Mouse (Mus musculus): ENCODE data around the gene Olfr447.
A peak's percentile ranks its signal among the peaks of the same experiment; 100 is the strongest.

The Olfr447 gene

DNA sequence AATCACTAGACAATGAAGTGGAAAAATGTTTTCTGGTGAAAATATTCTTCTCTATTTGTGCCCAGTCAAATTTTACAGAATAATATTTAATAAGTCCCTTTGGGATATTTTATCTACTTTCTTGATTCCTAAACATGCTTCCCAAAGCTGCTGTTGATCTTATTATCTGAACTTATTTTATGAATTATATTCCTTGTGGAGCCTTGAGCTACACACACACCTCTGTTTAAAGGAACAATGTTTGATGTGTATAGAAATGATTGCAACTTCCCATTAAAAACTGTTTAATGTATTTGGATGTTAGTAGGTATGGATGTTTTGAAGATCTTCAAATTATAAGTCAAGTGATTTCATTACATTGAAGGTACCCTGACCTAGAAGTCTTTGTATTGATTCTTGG lies at the start of gene Olfr447:
TSS of gene Olfr447 (plus strand) at position 301 of the 400 bp plus-strand sequence.
- no peak for DNase-seq

DNA sequence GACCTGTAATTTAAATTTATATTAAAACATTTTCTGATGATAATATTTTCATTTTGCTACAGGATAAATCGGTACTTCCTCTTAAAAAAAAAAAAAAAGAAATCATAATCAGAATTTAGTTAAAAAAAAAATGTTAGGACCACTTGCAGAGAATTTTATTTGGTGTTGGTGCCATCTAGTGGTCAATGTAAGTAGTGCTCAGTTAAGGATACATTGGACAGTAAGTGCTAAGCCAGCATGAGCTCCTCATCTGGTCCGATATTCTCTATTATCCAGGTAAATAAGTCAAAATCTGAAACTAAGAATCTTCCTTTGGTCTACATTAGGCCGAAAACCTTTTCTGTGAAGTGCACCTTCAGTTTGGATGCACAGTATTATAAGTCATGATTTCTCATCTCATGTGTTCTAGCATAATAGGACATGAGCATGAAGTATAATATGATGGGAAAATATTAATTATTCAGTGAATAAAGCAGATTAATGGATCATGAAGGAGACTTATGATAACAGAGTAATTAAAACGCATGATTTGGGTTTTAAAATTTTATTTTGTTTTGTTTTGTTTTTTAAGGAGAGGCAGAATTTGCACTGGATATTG lies 48.4 kb upstream of the Olfr447 start:
- DNase-seq: peak in 1 of 2 experiments; percentile 53

DNA sequence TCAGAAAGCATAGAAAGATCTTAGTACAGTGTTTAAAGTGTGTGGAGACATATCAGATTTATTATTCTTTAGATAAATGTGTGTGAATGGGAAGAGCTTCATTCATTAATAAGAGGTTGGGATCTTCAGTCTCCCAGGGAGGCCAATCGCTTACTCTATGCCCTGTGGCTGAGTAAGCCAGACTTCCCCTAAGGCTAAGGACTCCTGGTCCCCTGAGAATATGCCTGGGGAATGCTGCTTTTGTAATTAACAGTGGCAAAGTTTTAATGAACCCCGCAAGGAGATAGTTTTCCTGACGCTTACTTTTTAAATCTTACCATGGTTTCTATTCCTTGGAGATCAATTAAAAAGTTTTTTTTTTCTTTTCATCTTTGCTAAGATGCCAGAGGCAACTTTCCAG lies 39.0 kb upstream of the Olfr447 start:
- DNase-seq: no peak

DNA sequence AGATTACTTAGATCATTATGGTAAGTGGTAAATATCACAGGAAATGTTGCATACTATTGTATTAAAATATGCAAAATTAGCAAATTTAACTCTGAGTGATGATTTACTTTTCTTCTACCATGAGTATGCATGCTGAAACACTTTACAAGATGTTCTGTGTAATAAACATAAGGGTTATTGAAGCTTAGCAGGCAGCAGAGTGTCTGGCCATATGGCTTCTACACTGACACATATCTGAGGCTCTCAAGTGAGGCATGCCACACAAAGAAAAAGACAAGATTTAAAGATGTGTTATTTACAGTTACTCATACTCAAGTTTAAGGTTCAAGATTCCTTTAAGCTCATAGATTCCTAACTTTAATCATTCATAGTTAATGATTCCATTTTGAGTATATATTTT lies 32.4 kb upstream of the Olfr447 start:
- DNase-seq: no peak

DNA sequence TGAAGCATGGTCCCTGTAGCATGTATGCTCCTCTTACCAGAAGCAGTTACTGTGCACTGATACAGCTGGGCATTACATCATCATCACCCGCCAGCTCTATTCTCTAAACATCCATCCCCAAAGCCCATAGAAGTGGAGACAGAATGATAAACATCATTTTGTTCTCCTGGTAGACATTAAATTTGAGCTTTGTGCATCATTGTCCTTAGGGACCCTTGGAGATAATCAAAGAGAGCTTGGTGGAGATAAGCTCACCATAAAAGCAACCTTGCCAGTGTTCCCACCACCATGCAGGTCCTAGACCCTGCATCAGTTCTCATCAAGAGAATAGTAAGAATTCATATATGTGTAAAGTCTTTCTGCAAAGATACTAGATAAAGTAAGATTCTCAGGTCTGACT lies 18.5 kb upstream of the Olfr447 start, which contains the start of gene Olfr448:
TSS of gene Olfr448 (plus strand) at position 301 of the 400 bp plus-strand sequence.
- no peak for DNase-seq

DNA sequence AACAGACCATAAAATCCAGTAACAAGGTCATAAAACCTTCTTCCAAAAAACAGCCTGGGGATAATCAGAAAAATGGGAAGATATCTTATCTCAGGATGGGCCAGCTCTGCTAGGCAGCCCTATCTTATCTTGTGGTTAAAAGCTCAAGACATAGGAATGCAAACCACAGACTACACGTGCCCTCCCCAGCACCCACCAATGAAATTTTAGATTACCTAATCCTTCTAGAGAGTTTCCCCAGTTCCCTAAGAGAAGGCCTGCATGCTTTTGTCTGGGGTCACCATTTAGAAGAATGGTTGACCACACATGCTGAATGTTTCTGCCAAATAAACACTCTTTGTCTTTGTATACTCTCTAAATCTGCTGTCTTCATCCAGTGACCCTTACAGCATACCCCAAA lies 8.3 kb upstream of the Olfr447 start:
- DNase-seq: no peak

DNA sequence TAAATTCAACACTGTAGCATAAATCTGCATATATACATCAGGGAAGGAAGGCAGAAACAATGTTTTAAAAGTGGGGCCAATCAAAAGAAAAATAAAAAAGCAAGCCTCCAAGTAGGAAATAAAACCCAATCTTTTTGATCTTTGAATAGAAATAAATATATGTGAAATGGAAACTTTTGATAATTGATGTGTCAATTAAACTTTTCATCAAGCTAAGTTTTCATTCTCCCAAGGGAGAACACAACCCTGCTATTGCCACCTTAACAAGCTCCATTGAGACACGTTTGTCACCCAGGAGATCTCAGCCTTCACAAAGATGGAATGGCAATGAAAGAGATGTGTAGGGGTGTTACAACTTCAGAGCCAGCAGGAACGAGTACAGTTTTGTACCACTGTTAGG lies 12.4 kb downstream of the Olfr447 start, which contains the start of gene Olfr446:
TSS of gene Olfr446 (plus strand) at position 301 of the 400 bp plus-strand sequence.
- no peak for DNase-seq

DNA sequence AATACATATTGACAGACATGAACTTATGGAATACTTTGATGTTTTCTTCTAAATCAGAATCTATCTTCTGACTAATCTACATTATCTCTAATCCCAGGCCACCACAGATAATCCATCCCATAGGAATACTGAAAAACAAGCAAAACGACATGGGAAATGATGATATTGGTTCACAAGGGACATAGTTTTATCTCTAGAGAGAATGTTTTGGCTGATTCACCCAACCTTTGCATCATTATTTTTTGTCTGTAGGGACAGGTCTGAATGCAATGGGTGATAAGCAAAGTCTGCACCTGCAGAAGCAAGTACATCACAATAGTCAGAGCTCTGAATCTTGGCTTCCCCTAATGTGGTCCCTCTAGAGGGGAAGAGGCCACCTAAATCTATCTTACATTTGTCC lies 40.1 kb downstream of the Olfr447 start, which contains the start of gene Olfr444:
TSS of gene Olfr444 (plus strand) at position 301 of the 400 bp plus-strand sequence.
- no peak for DNase-seq
